22 mouse cellular contexts compared by ENCODE assay signal in genomic region chr19:56856455-56856854, GRCm38 (mm10). TPM values are rescaled to one million over a fixed set of nuclear protein-coding genes. Genes with fewer than 3 reads are reported as not detected.
DNase-seq lines count a peak whose midpoint lies in the region; ATAC-seq and TF ChIP-seq lines count a peak whose summit lies in the region.
"Had no signal": no experiment of that assay in that cellular context is flagged by ENCODE, and none has a peak within 500 bp of the region (broad histone marks: within the 10 kb centered on the region; RNA-seq: fewer than 3 reads in every experiment).

No protein-coding gene starts in this region.

- no peak overlapping the region for H3K27ac ChIP-seq in gastrocnemius, adult 2 months
- no peak overlapping the region for H3K27ac ChIP-seq in lung, embryonic 15.5 days
- peak overlapping the region; percentile 46; the same call in 1 of the 2 replicates for H3K27ac ChIP-seq in heart, embryonic 11.5 days (ENCODE audit: low read depth, low read length)
- H3K27ac ChIP-seq: forebrain, embryonic 10.5 days; hindbrain, embryonic 15.5 days; kidney, embryonic 15.5 days; limb, embryonic 13.5 days; liver, embryonic 15.5 days had no signal

- no peak overlapping the region for H3K4me3 ChIP-seq in gastrocnemius, adult 2 months
- no peak overlapping the region for H3K4me3 ChIP-seq in lung, embryonic 15.5 days
- H3K4me3 ChIP-seq in lung, adult 2 months (replicated peaks; ENCODE audit: extremely low read depth, low read depth, low read length) = no peak overlapping the region
- no peak overlapping the region for H3K4me3 ChIP-seq in heart, embryonic 11.5 days (ENCODE audit: low read depth, low read length)
- H3K4me3 ChIP-seq: forebrain, embryonic 10.5 days; hindbrain, embryonic 15.5 days; kidney, embryonic 15.5 days; limb, embryonic 13.5 days; liver, embryonic 15.5 days had no signal

- no peaks in the 10 kb centered on the region for H3K27me3 ChIP-seq in lung, embryonic 15.5 days
- no peaks in the 10 kb centered on the region for H3K27me3 ChIP-seq in heart, embryonic 11.5 days (ENCODE audit: control insufficient read depth, insufficient read depth, low read length)
- H3K27me3 ChIP-seq: hindbrain, embryonic 15.5 days; kidney, embryonic 15.5 days; limb, embryonic 13.5 days; liver, embryonic 15.5 days had no signal

- peak; percentile 4; the same call in 1 of the 2 replicates for TF ChIP-seq CTCF in gastrocnemius, adult 2 months (IDR thresholded peaks at IDR 0.05)
- no peak for TF ChIP-seq CTCF in lung, adult 2 months (IDR thresholded peaks at IDR 0.05; ENCODE audit: insufficient read depth, low read length)

- H3K4me1 ChIP-seq in lung, embryonic 15.5 days = peaks cover 13% of the 10 kb centered on the region
- no peaks in the 10 kb centered on the region for H3K4me1 ChIP-seq in lung, adult 2 months (ENCODE audit: control insufficient read depth, insufficient read depth, low read length)
- H3K4me1 ChIP-seq in heart, embryonic 11.5 days (ENCODE audit: control insufficient read depth, insufficient read depth, low read length) = peaks cover 7% of the 10 kb centered on the region
- H3K4me1 ChIP-seq: hindbrain, embryonic 15.5 days; liver, embryonic 15.5 days had no signal

- WGBS in lung, embryonic 15.5 days = 17% methylated on average over 5 of the region's 5 CpGs
- WGBS in lung, adult 2 months = 36% methylated on average over 5 of the region's 5 CpGs
- WGBS in heart, embryonic 11.5 days (ENCODE audit: insufficient replicate concordance) = 19% methylated on average over 5 of the region's 5 CpGs

- no peaks in the 10 kb centered on the region for H3K9me3 ChIP-seq in lung, embryonic 15.5 days
- H3K9me3 ChIP-seq in heart, embryonic 11.5 days (replicated peaks; ENCODE audit: control insufficient read depth, low read length) = no peaks in the 10 kb centered on the region
- H3K9me3 ChIP-seq: forebrain, embryonic 10.5 days; hindbrain, embryonic 15.5 days; kidney, embryonic 15.5 days; limb, embryonic 13.5 days; liver, embryonic 15.5 days had no signal

- TF ChIP-seq POLR2A in lung, adult 2 months (IDR thresholded peaks at IDR 0.05; ENCODE audit: borderline replicate concordance, extremely low read depth, low read depth, low read length) = no peak

- intact Hi-C loops in gastrocnemius, adult 2 months (cut with DNase I) = no loop called here

- peak; percentile 84 for ATAC-seq in lung, embryonic 15.5 days (ENCODE audit: borderline replicate concordance, extremely low read depth, low FRiP score, low TSS enrichment)
- no peak; the same call in 1 of the 2 replicates for ATAC-seq in heart, embryonic 11.5 days (replicated peaks; ENCODE audit: insufficient number of reproducible peaks, low FRiP score, low TSS enrichment)
- ATAC-seq: intestine, embryonic 16.5 days had no signal

- H3K4me2 ChIP-seq in lung, embryonic 15.5 days = no peak overlapping the region
- H3K4me2 ChIP-seq in heart, embryonic 11.5 days = no peak overlapping the region
- H3K4me2 ChIP-seq: hindbrain, embryonic 15.5 days; kidney, embryonic 15.5 days; limb, embryonic 13.5 days; liver, embryonic 15.5 days had no signal

- no peak overlapping the region for H3K9ac ChIP-seq in lung, embryonic 15.5 days
- H3K9ac ChIP-seq in heart, embryonic 11.5 days (ENCODE audit: low read depth, low read length) = no peak overlapping the region
- H3K9ac ChIP-seq: hindbrain, embryonic 15.5 days; kidney, embryonic 15.5 days; limb, embryonic 13.5 days; liver, embryonic 15.5 days had no signal

- no peaks in the 10 kb centered on the region for H3K36me3 ChIP-seq in lung, embryonic 15.5 days
- no peaks in the 10 kb centered on the region for H3K36me3 ChIP-seq in heart, embryonic 11.5 days (ENCODE audit: control insufficient read depth, insufficient read depth, low read length)
- H3K36me3 ChIP-seq: forebrain, embryonic 10.5 days; hindbrain, embryonic 15.5 days; kidney, embryonic 15.5 days; limb, embryonic 13.5 days; liver, embryonic 15.5 days had no signal

- DNase-seq in gastrocnemius, adult 2 months = peak; percentile 46
- no peak for DNase-seq in gastrocnemius, postnatal 4 days (ENCODE audit: low spot score in 2 of 2)
- no peak for DNase-seq in lung, adult 2 months
- DNase-seq in lung, postnatal 4 days = peak; percentile 10 to 58
- DNase-seq in frontal cortex, postnatal 25 days (ENCODE audit: low spot score in 2 of 2) = no peak
- DNase-seq: adrenal gland, adult 8-10 months; B cell, adult 2 months; cerebellum, adult 11-12 months; cerebellum, postnatal 25 days; gastrocnemius, postnatal 10 days; thymus, postnatal 36 days had no signal

RNA-seq across cellular contexts. Expression of gene Vwa2, which starts 17.6 kb away (rescaled TPM):
- not detected for total RNA-seq in gastrocnemius, adult 2 months (2021)
- total RNA-seq in gastrocnemius, postnatal 4 days (2021) = under 1 TPM in 1 of 2 experiments, not detected in 1; 0.05 TPM
- 10.8 and 11.0 TPM in 2 replicates for polyA plus RNA-seq in lung, embryonic 15.5 days (2015; fragmentation: Nextera tagmentation; extraction: Ambion mirVana)
- 0.12 and 0.22 TPM in 2 replicates for polyA plus RNA-seq in lung, adult 2 months (2012; rRNA removed)
- 0.11 and 0.14 TPM in 2 replicates for polyA plus RNA-seq in heart, embryonic 11.5 days (2014; fragmentation: Nextera tagmentation; extraction: Ambion mirVana)
- total RNA-seq: adrenal gland, adult 8-10 months; gastrocnemius, postnatal 10 days; heart, postnatal 10 days; layer of hippocampus, adult 8-10 months; left cerebral cortex, adult 18-20 months had no signal
- polyA plus RNA-seq: liver, embryonic 15.5 days had no signal

RNA-seq across cellular contexts. Expression of gene Tdrd1, which starts 30.4 kb away (rescaled TPM):
- not detected for total RNA-seq in gastrocnemius, adult 2 months (2021)
- total RNA-seq in gastrocnemius, postnatal 4 days (2021) = under 1 TPM; 0.23 to 0.29 TPM
- 0.81 and 0.94 TPM in 2 replicates for polyA plus RNA-seq in lung, embryonic 15.5 days (2015; fragmentation: Nextera tagmentation; extraction: Ambion mirVana)
- polyA plus RNA-seq in lung, adult 2 months (2012; rRNA removed) = 0.04 TPM in 1 of 2 replicates, not detected in the other
- 0.62 and 1.2 TPM in 2 replicates for polyA plus RNA-seq in heart, embryonic 11.5 days (2014; fragmentation: Nextera tagmentation; extraction: Ambion mirVana)
- total RNA-seq: gastrocnemius, postnatal 10 days had no signal

RNA-seq across cellular contexts. Expression of gene Ccdc186, which starts 34.5 kb away (rescaled TPM):
- 10 to 100 TPM; 23.1 to 26.7 TPM for total RNA-seq in gastrocnemius, adult 2 months (2021)
- 10 to 100 TPM; 29.2 to 36.1 TPM for total RNA-seq in gastrocnemius, postnatal 4 days (2021)
- 26.2 and 27.8 TPM in 2 replicates for polyA plus RNA-seq in lung, embryonic 15.5 days (2015; fragmentation: Nextera tagmentation; extraction: Ambion mirVana)
- polyA plus RNA-seq in lung, adult 2 months (2012; rRNA removed) = 5.6 and 7.5 TPM in 2 replicates
- polyA plus RNA-seq in heart, embryonic 11.5 days (2014; fragmentation: Nextera tagmentation; extraction: Ambion mirVana) = 15.5 and 16.5 TPM in 2 replicates

Comparison
In these comparisons a context has a peak if more than half of its experiments do, and no peak if none do; other contexts are left out.
1. DNase-seq: peak in gastrocnemius, adult 2 months (single experiment) and lung, postnatal 4 days (2 of 2); none in gastrocnemius, postnatal 4 days (0 of 2), lung, adult 2 months (single experiment) and frontal cortex, postnatal 25 days (0 of 2).